In the genomic region with DNA sequence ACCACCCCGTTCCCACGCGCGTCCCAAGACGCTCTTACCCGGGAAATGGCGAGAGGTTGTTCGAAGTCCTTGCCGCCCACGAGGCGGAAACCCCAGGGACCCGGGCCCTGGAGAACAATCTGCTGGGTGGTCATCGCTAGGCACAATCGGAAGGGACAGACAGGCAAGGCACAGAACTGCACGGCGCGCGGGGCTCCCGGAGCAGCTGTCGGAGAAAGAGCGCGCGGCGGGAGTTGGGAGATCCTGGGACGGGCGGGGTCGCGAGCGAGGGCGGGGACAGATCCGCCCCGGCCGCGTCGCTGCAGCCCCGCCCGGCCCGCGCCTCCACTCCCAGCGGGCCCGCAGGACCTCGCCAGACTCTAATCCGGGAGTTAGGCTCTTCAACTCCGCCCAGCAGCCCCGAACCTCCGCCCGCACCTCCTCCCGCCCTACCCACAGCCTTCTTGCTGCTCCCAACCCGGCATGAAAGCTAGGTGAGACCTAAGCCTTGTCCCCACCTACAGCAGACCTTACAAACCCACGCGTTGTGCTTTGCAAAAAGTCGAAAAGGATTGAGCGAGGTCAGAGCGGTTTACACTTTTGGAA, we compare ENCODE assay signal across 8 mouse cellular contexts. TPM values are rescaled to one million over a fixed set of nuclear protein-coding genes. Genes with fewer than 3 reads are reported as not detected.
DNase-seq lines count a peak whose midpoint lies in the region; ATAC-seq and TF ChIP-seq lines count a peak whose summit lies in the region.

Gene Pdlim1 (minus strand): TSS at position 535 of the 585 bp plus-strand sequence.

- ATAC-seq in cerebellum, adult (ENCODE audit: insufficient number of reproducible peaks, low FRiP score, low TSS enrichment), result no peak
- ATAC-seq in forebrain, embryonic 16.5 days, result peak; percentile 82
- ATAC-seq in hindbrain, embryonic 11.5 days (ENCODE audit: low FRiP score), result peak; percentile 88
- ATAC-seq in midbrain, embryonic 11.5 days (ENCODE audit: low FRiP score), result peak; percentile 89

- peak within 1 kb of the TSS; percentile 57 for H3K9ac ChIP-seq in forebrain, embryonic 16.5 days (replicated peaks; ENCODE audit: low read depth, low read length)
- H3K9ac ChIP-seq in hindbrain, embryonic 11.5 days (ENCODE audit: low read depth, low read length), result peak within 1 kb of the TSS; percentile 74
- H3K9ac ChIP-seq in midbrain, embryonic 11.5 days (ENCODE audit: low read length), result peak within 1 kb of the TSS; percentile 76

- peak within 1 kb of the TSS; percentile 21 for H3K4me3 ChIP-seq in bone marrow macrophage, adult 2 months (ENCODE audit: insufficient read depth, low read length)
- H3K4me3 ChIP-seq in forebrain, embryonic 16.5 days (replicated peaks; ENCODE audit: low read length), result peak within 1 kb of the TSS; percentile 56
- peak within 1 kb of the TSS; percentile 65 for H3K4me3 ChIP-seq in hindbrain, embryonic 11.5 days (ENCODE audit: low read depth, low read length)
- peak within 1 kb of the TSS; percentile 64 for H3K4me3 ChIP-seq in limb, embryonic 10.5 days
- peak within 1 kb of the TSS; percentile 57 for H3K4me3 ChIP-seq in midbrain, embryonic 11.5 days (ENCODE audit: low read depth, low read length)

- no peak within 1 kb of the TSS for H3K27ac ChIP-seq in bone marrow macrophage, adult 2 months (ENCODE audit: insufficient read depth, low read depth, low read length)
- H3K27ac ChIP-seq in forebrain, embryonic 16.5 days (ENCODE audit: low read length), result no peak within 1 kb of the TSS
- no peak within 1 kb of the TSS for H3K27ac ChIP-seq in hindbrain, embryonic 11.5 days (ENCODE audit: low read depth, low read length)
- peak within 1 kb of the TSS; percentile 68 for H3K27ac ChIP-seq in limb, embryonic 10.5 days
- H3K27ac ChIP-seq in midbrain, embryonic 11.5 days (ENCODE audit: low read depth, low read length), result no peak within 1 kb of the TSS

- peaks cover 19% of the 10 kb centered on the region for H3K27me3 ChIP-seq in forebrain, embryonic 16.5 days (replicated peaks; ENCODE audit: control insufficient read depth, insufficient read depth, low read length)
- H3K27me3 ChIP-seq in hindbrain, embryonic 11.5 days (ENCODE audit: control insufficient read depth, insufficient read depth, low read length), result peaks cover 16% of the 10 kb centered on the region
- peaks cover 41% of the 10 kb centered on the region for H3K27me3 ChIP-seq in limb, embryonic 10.5 days (ENCODE audit: low read depth, poor library complexity, severe bottlenecking)
- H3K27me3 ChIP-seq in midbrain, embryonic 11.5 days (ENCODE audit: control insufficient read depth, insufficient read depth, low read length), result peaks cover 23% of the 10 kb centered on the region

- 1% methylated on average over 39 of the region's 54 CpGs for WGBS in forebrain, embryonic 16.5 days
- 1% methylated on average over 42 of the region's 54 CpGs for WGBS in hindbrain, embryonic 11.5 days
- under 1% methylated on average over 44 of the region's 54 CpGs for WGBS in limb, embryonic 10.5 days
- under 1% methylated on average over 49 of the region's 54 CpGs for WGBS in midbrain, embryonic 11.5 days

- TF ChIP-seq CTCF in bone marrow macrophage, adult 2 months (IDR thresholded peaks at IDR 0.05; ENCODE audit: low read depth, low read length), result no peak

- H3K9me3 ChIP-seq in forebrain, embryonic 16.5 days (ENCODE audit: control insufficient read depth, low read length), result no peaks in the 10 kb centered on the region
- no peaks in the 10 kb centered on the region for H3K9me3 ChIP-seq in hindbrain, embryonic 11.5 days (ENCODE audit: control insufficient read depth, low read length)
- H3K9me3 ChIP-seq in limb, embryonic 10.5 days (replicated peaks), result no peaks in the 10 kb centered on the region
- no peaks in the 10 kb centered on the region for H3K9me3 ChIP-seq in midbrain, embryonic 11.5 days (ENCODE audit: control insufficient read depth, low read length)

- H3K4me1 ChIP-seq in bone marrow macrophage, adult 2 months (ENCODE audit: control insufficient read depth, insufficient read depth, low read length), result no peaks in the 10 kb centered on the region
- peaks cover 17% of the 10 kb centered on the region for H3K4me1 ChIP-seq in forebrain, embryonic 16.5 days (replicated peaks; ENCODE audit: control insufficient read depth, insufficient read depth, low read length)
- H3K4me1 ChIP-seq in hindbrain, embryonic 11.5 days (replicated peaks; ENCODE audit: control insufficient read depth, insufficient read depth, low read length), result 0 out of 2 replicates have a peak, but pooled peaks cover 2% of the 10 kb centered on the region
- peaks cover 14% of the 10 kb centered on the region for H3K4me1 ChIP-seq in limb, embryonic 10.5 days
- peaks cover 10% of the 10 kb centered on the region for H3K4me1 ChIP-seq in midbrain, embryonic 11.5 days (ENCODE audit: control insufficient read depth, insufficient read depth, low read length)

- DNase-seq in cerebellum, adult 18-20 months, result peak; percentile 5 to 27
- peak; percentile 81 for DNase-seq in hindbrain, embryonic 11.5 days (ENCODE audit: low spot score)
- peak; percentile 79 for DNase-seq in limb, embryonic 10.5 days (ENCODE audit: low spot score)
- DNase-seq in midbrain, embryonic 11.5 days (ENCODE audit: low spot score, missing footprints), result no peak
- DNase-seq in spleen, postnatal 14 days (ENCODE audit: low spot score in 2 of 2), result peak; percentile 46 to 57

- no peak for TF ChIP-seq POLR2A in bone marrow macrophage, adult 2 months (IDR thresholded peaks at IDR 0.05; ENCODE audit: borderline replicate concordance, low read depth, low read length)

- H3K4me2 ChIP-seq in forebrain, embryonic 16.5 days (ENCODE audit: low read length), result peak within 1 kb of the TSS; percentile 98
- H3K4me2 ChIP-seq in hindbrain, embryonic 11.5 days (replicated peaks; ENCODE audit: low read depth, low read length), result peak within 1 kb of the TSS; percentile 98
- H3K4me2 ChIP-seq in midbrain, embryonic 11.5 days, result peak within 1 kb of the TSS; percentile 94

- H3K36me3 ChIP-seq in forebrain, embryonic 16.5 days (ENCODE audit: control insufficient read depth, insufficient read depth), result no peaks in the 10 kb centered on the region
- H3K36me3 ChIP-seq in hindbrain, embryonic 11.5 days (ENCODE audit: control insufficient read depth, insufficient read depth, low read length), result no peaks in the 10 kb centered on the region
- H3K36me3 ChIP-seq in limb, embryonic 10.5 days, result no peaks in the 10 kb centered on the region
- H3K36me3 ChIP-seq in midbrain, embryonic 11.5 days (ENCODE audit: control insufficient read depth, insufficient read depth, low read length), result no peaks in the 10 kb centered on the region

RNA-seq across cellular contexts. Expression of gene Pdlim1, which starts in this region (rescaled TPM):
- 1.9 and 3.1 TPM in 2 replicates for polyA plus RNA-seq in bone marrow macrophage, adult 2 months (2012; ENCODE audit: insufficient read depth, insufficient read length, missing spikeins)
- polyA plus RNA-seq in forebrain, embryonic 16.5 days (2015; fragmentation: Nextera tagmentation; extraction: Ambion mirVana), result 12.5 and 18.3 TPM in 2 replicates
- polyA plus RNA-seq in hindbrain, embryonic 11.5 days (2014; fragmentation: Nextera tagmentation; extraction: Ambion mirVana), result 94.6 and 106 TPM in 2 replicates
- polyA plus RNA-seq in limb, embryonic 10.5 days (2016; fragmentation: Nextera tagmentation; extraction: Ambion mirVana), result 63.2 and 63.7 TPM in 2 replicates
- 76.7 and 84.2 TPM in 2 replicates for polyA plus RNA-seq in midbrain, embryonic 11.5 days (2014; fragmentation: Nextera tagmentation; extraction: Ambion mirVana)
